Mouse (Mus musculus): ENCODE data around the gene Cep55. TPM values are rescaled to one million over a fixed set of nuclear protein-coding genes. Genes with fewer than 3 reads are reported as not detected.

Cep55 gene
- total RNA-seq, 2 experiments from 2014 or later, result 0.30 to 0.31 TPM

- intact Hi-C loops (cut with DNase I), result no loop called here
- DNase-seq, result no peak
These were observed 36.7 kb downstream of the Cep55 start for GRCm38 (mm10) chr19:38091512-38091985.

GRCm38 (mm10) chr19:38096231-38096630 lies 41.4 kb downstream of the Cep55 start:
- DNase-seq, result no peak
- intact Hi-C loops (cut with DNase I), result no loop called here

GRCm38 (mm10) chr19:38096858-38097758 lies 42.3 kb downstream of the Cep55 start, which contains the start of gene Ffar4:
Ffar4 (plus strand) TSS chr19:38097071.
- no peak for DNase-seq
- intact Hi-C loops (cut with DNase I), result no loop called here

GRCm38 (mm10) chr19:38107871-38108270 lies 53.1 kb downstream of the Cep55 start:
- DNase-seq, result no peak
- intact Hi-C loops (cut with DNase I), result no loop called here

- DNase-seq, result no peak
These were observed 54.9 kb downstream of the Cep55 start for GRCm38 (mm10) chr19:38109506-38110242.

GRCm38 (mm10) chr19:38111056-38111455 lies 56.2 kb downstream of the Cep55 start:
- DNase-seq, result no peak
- intact Hi-C loops (cut with DNase I), result no loop called here

More at GRCm38 (mm10) chr19:38109506-38110242, 54.9 kb downstream of the Cep55 start:
- intact Hi-C loops (cut with DNase I), result no loop called here

GRCm38 (mm10) chr19:38112575-38112974 lies 57.8 kb downstream of the Cep55 start:
- DNase-seq, result no peak
- intact Hi-C loops (cut with DNase I), result no loop called here

- DNase-seq, result peak in 1 of 2 experiments; percentile 3
- intact Hi-C loops (cut with DNase I), result no loop called here
These were observed 60.2 kb downstream of the Cep55 start for GRCm38 (mm10) chr19:38114834-38115491.

GRCm38 (mm10) chr19:38120123-38120760 lies 65.4 kb downstream of the Cep55 start:
- DNase-seq, result no peak
- intact Hi-C loops (cut with DNase I), result no loop called here

GRCm38 (mm10) chr19:38123921-38124320 lies 69.1 kb downstream of the Cep55 start:
- intact Hi-C loops (cut with DNase I), result no loop called here
- no peak for DNase-seq

Other genes starting within 250 kb of the Cep55 start
- 1 to 10 TPM; 4.5 to 5.6 TPM for gene Myof, start 11.4 kb upstream of the Cep55 start, total RNA-seq (2021)
- gene Ffar4, start 42.1 kb downstream of the Cep55 start, total RNA-seq (2021), result not detected
- gene Rbp4, start 70.3 kb downstream of the Cep55 start, total RNA-seq (2021), result 1 to 10 TPM; 1.6 to 2.3 TPM
- gene Pde6c, start 77.8 kb downstream of the Cep55 start, total RNA-seq (2021), result not detected
- 10 to 100 TPM in 1 of 2 experiments, 1 to 10 TPM in 1; 10.0 to 10.7 TPM for gene Fra10ac1, start 169.1 kb downstream of the Cep55 start, total RNA-seq (2021)
- 1 to 10 TPM; 1.5 to 3.1 TPM for gene Lgi1, start 209.5 kb downstream of the Cep55 start, total RNA-seq (2021)

Measured in gastrocnemius, postnatal 36 days (tissue).